Mouse (Mus musculus): ENCODE measurements around the gene Bdh2. TPM values are rescaled to one million over a fixed set of nuclear protein-coding genes. Genes with fewer than 3 reads are reported as not detected.

Bdh2 gene
- polyA plus RNA-seq, 1 experiment = 0.20 TPM

DNA sequence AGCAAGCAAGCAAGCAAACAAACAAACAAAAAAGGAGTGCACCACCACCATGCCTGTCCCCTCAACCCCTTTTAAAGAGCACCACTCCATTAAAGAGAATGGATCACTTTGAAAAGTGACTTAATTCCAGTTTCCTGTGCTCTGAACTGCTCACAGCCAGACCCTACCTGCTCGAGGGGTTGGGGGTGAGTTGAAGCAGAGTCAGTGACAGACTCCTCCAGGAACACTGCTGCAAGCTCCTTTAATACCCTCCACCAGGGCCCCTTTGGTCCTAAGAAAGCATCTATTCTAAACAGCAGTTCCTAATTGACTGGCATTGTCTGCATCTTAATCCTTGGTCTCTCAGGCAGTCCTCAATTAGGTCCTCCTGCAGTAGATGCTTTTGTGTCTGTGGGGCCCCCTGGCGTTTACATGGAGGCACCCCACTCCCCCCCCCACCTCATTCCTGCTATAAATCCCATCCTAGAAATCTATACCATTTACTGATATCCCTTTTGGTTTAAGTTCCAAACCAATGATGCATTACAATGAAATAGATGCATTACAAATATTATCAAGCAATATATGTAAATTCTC lies 32.0 kb downstream of the Bdh2 start:
- no peak for TF ChIP-seq POLR2A (IDR thresholded peaks at IDR 0.05; ENCODE audit: low read depth, low read length)
- no peak for TF ChIP-seq CTCF (IDR thresholded peaks at IDR 0.05; ENCODE audit: extremely low read depth, insufficient read depth, insufficient read length, insufficient replicate concordance)
- Histone ChIP-seq H3K4me1 (ENCODE audit: control insufficient read depth, insufficient read depth, insufficient read length) (no peaks in the 10 kb centered on the region), H3K27me3 (ENCODE audit: control insufficient read depth, insufficient read depth, low read length) (no peaks in the 10 kb centered on the region), H3K36me3 (ENCODE audit: control insufficient read depth, insufficient read depth, low read length) (no peaks in the 10 kb centered on the region), H3K4me3 (ENCODE audit: extremely low read depth, insufficient read depth, insufficient read length) (no peak overlapping the region), H3K27ac (ENCODE audit: insufficient read depth, low read length) (no peak overlapping the region)
- WGBS = 63% methylated on average over 2 of the region's 2 CpGs
- no peak for DNase-seq (ENCODE audit: low read depth in 1 of 2, low spot score in 2 of 2)

DNA sequence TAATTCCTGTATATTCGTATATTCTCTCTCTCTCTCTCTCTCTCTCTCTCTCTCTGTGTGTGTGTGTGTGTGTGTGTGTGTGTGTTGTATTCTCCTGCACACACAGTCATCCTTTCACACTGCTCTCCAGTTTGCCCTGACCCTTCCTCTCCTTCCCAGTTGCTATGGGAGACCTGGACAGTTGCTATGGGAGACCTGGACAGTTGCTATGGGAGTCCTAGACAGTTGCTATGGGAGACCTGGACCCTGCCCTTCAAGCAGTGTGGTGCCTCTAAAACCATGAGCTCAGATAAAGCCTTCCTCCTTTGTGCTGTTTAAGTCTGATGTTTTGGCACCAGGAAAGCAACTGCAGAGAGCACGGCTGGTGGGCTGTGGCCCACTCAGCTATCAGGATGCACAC lies 32.7 kb downstream of the Bdh2 start:
- 74% methylated on average over 2 of the region's 2 CpGs for WGBS
- no peak for DNase-seq (ENCODE audit: low read depth in 1 of 2, low spot score in 2 of 2)
- TF ChIP-seq POLR2A (IDR thresholded peaks at IDR 0.05; ENCODE audit: low read depth, low read length) (no peak), CTCF (IDR thresholded peaks at IDR 0.05; ENCODE audit: extremely low read depth, insufficient read depth, insufficient read length, insufficient replicate concordance) (no peak)
- Histone ChIP-seq H3K36me3 (ENCODE audit: control insufficient read depth, insufficient read depth, low read length) (no peaks in the 10 kb centered on the region), H3K4me1 (ENCODE audit: control insufficient read depth, insufficient read depth, insufficient read length) (no peaks in the 10 kb centered on the region), H3K27ac (ENCODE audit: insufficient read depth, low read length) (no peak overlapping the region), H3K27me3 (ENCODE audit: control insufficient read depth, insufficient read depth, low read length) (no peaks in the 10 kb centered on the region), H3K4me3 (ENCODE audit: extremely low read depth, insufficient read depth, insufficient read length) (no peak overlapping the region)

GRCm38 (mm10) chr3:135314811-135315210 lies 33.8 kb downstream of the Bdh2 start:
- DNase-seq (ENCODE audit: low read depth in 1 of 2, low spot score in 2 of 2) = no peak
- WGBS = 68% methylated on average over 2 of the region's 2 CpGs
- Histone ChIP-seq H3K4me1 (ENCODE audit: control insufficient read depth, insufficient read depth, insufficient read length) (no peaks in the 10 kb centered on the region), H3K27ac (ENCODE audit: insufficient read depth, low read length) (no peak overlapping the region), H3K27me3 (ENCODE audit: control insufficient read depth, insufficient read depth, low read length) (no peaks in the 10 kb centered on the region), H3K4me3 (ENCODE audit: extremely low read depth, insufficient read depth, insufficient read length) (no peak overlapping the region), H3K36me3 (ENCODE audit: control insufficient read depth, insufficient read depth, low read length) (no peaks in the 10 kb centered on the region)
- no peak for TF ChIP-seq POLR2A (IDR thresholded peaks at IDR 0.05; ENCODE audit: low read depth, low read length)
- TF ChIP-seq CTCF (IDR thresholded peaks at IDR 0.05; ENCODE audit: extremely low read depth, insufficient read depth, insufficient read length, insufficient replicate concordance) = no peak

- no peaks in the 10 kb centered on the region for H3K27me3 ChIP-seq (ENCODE audit: control insufficient read depth, insufficient read depth, low read length)
- no peak overlapping the region for H3K27ac ChIP-seq (ENCODE audit: insufficient read depth, low read length)
- no peak overlapping the region for H3K4me3 ChIP-seq (ENCODE audit: extremely low read depth, insufficient read depth, insufficient read length)
- TF ChIP-seq POLR2A (IDR thresholded peaks at IDR 0.05; ENCODE audit: low read depth, low read length) (no peak), CTCF (IDR thresholded peaks at IDR 0.05; ENCODE audit: extremely low read depth, insufficient read depth, insufficient read length, insufficient replicate concordance) (no peak)
- no peak for DNase-seq (ENCODE audit: low read depth in 1 of 2, low spot score in 2 of 2)
- H3K4me1 ChIP-seq (ENCODE audit: control insufficient read depth, insufficient read depth, insufficient read length) = no peaks in the 10 kb centered on the region
- no peaks in the 10 kb centered on the region for H3K36me3 ChIP-seq (ENCODE audit: control insufficient read depth, insufficient read depth, low read length)
- WGBS = 89% methylated on average over 9 of the region's 9 CpGs
These were observed 34.9 kb downstream of the Bdh2 start for GRCm38 (mm10) chr3:135315720-135316425.

DNA sequence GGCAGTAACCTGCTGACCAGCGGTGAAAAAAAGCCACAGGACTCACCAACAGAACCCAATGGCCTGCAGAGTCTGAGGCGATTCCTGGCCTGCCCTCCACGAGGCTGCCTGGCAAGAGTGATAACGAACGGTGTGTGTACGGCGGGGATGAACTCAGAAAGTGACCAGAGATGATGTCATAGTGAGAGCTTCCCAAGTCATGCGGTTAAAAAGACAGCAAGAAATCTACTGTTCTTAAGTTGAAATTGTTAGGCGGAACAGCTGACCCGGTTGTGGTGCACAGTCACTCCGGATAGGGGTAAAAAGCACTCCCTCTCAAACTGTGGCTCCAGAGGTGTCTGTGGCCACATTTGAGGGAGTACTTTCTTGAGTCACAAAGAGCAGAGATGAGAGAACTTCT lies 37.3 kb downstream of the Bdh2 start:
- no peaks in the 10 kb centered on the region for H3K4me1 ChIP-seq (ENCODE audit: control insufficient read depth, insufficient read depth, insufficient read length)
- 93% methylated on average over 11 of the region's 11 CpGs for WGBS
- no peaks in the 10 kb centered on the region for H3K27me3 ChIP-seq (ENCODE audit: control insufficient read depth, insufficient read depth, low read length)
- DNase-seq (ENCODE audit: low read depth in 1 of 2, low spot score in 2 of 2) = no peak
- no peak overlapping the region for H3K27ac ChIP-seq (ENCODE audit: insufficient read depth, low read length)
- H3K4me3 ChIP-seq (ENCODE audit: extremely low read depth, insufficient read depth, insufficient read length) = no peak overlapping the region
- H3K36me3 ChIP-seq (ENCODE audit: control insufficient read depth, insufficient read depth, low read length) = no peaks in the 10 kb centered on the region
- no peak for TF ChIP-seq POLR2A (IDR thresholded peaks at IDR 0.05; ENCODE audit: low read depth, low read length)

DNA sequence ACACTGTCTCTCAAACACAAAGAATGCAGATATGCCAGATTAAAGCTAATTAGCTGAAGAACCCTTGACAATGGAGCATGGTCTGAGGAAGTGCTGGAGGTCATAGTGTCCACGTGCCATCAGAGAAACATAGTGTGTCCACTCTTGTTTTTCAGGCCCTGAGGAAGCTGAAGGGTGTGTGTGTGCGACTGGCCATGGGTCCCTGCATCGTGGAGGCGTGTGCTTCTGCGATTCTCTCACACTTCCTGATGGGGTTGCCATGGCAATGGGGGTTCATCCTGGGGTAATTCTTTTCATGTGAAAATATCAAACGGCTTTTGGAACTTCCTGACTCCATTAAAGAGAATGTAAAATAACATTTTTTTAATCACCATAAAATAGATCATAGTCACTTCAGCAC lies 43.3 kb downstream of the Bdh2 start:
- Histone ChIP-seq H3K36me3 (ENCODE audit: control insufficient read depth, insufficient read depth, low read length) (no peaks in the 10 kb centered on the region), H3K27ac (ENCODE audit: insufficient read depth, low read length) (no peak overlapping the region), H3K27me3 (ENCODE audit: control insufficient read depth, insufficient read depth, low read length) (no peaks in the 10 kb centered on the region), H3K4me3 (ENCODE audit: extremely low read depth, insufficient read depth, insufficient read length) (no peak overlapping the region), H3K4me1 (ENCODE audit: control insufficient read depth, insufficient read depth, insufficient read length) (no peaks in the 10 kb centered on the region)
- 31% methylated on average over 6 of the region's 6 CpGs for WGBS
- DNase-seq (ENCODE audit: low read depth in 1 of 2, low spot score in 2 of 2) = no peak
- TF ChIP-seq CTCF (IDR thresholded peaks at IDR 0.05; ENCODE audit: extremely low read depth, insufficient read depth, insufficient read length, insufficient replicate concordance) (no peak), POLR2A (IDR thresholded peaks at IDR 0.05; ENCODE audit: low read depth, low read length) (no peak)

- WGBS = 89% methylated on average over 6 of the region's 6 CpGs
- DNase-seq (ENCODE audit: low read depth in 1 of 2, low spot score in 2 of 2) = no peak
- Histone ChIP-seq H3K4me1 (ENCODE audit: control insufficient read depth, insufficient read depth, insufficient read length) (no peaks in the 10 kb centered on the region), H3K27me3 (ENCODE audit: control insufficient read depth, insufficient read depth, low read length) (no peaks in the 10 kb centered on the region), H3K27ac (ENCODE audit: insufficient read depth, low read length) (no peak overlapping the region), H3K36me3 (ENCODE audit: control insufficient read depth, insufficient read depth, low read length) (no peaks in the 10 kb centered on the region), H3K4me3 (ENCODE audit: extremely low read depth, insufficient read depth, insufficient read length) (no peak overlapping the region)
- TF ChIP-seq CTCF (IDR thresholded peaks at IDR 0.05; ENCODE audit: extremely low read depth, insufficient read depth, insufficient read length, insufficient replicate concordance) (no peak), POLR2A (IDR thresholded peaks at IDR 0.05; ENCODE audit: low read depth, low read length) (no peak)
These were observed 46.2 kb downstream of the Bdh2 start for GRCm38 (mm10) chr3:135327176-135327575.
